Mouse (Mus musculus): ENCODE measurements around the gene Tenm4. TPM values are rescaled to one million over a fixed set of nuclear protein-coding genes. Genes with fewer than 3 reads are reported as not detected.

Tenm4 gene
- total RNA-seq (2021), result 100 to 1,000 TPM; 127 to 178 TPM

DNA sequence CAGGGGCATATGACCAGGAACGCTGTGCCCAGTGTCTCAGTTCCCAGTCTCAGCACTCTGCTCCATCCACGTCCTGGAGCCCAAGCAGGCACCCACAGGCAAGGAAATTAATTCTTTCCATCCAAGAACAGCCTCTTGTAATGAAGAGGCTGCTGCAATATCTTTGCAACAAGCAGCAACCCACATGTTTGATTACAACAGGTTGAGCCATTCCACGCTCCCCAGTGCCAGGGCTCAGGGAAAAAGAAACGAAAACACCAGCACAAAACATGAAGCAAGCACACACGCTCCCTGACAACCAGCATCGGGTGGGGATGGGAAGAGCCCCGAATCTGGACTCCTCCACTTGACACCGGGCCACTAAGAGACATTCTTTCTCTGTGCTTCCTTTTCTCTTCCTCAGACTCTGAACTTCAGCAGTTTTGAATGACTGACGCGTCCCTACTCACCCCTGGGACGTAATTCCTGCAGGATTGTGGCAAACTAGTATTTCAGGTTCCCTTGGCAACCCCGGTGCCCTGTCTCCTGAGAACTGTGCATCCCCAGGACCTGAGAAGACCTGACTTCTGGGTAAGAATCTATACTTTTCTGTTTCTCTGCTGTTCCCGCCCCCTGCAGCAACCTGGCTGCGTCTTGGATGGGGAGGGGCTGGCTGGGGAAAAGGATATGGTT lies at the start of gene Tenm4:
TSS of gene Tenm4 (plus strand) at position 323 of the 672 bp plus-strand sequence.
- DNase-seq (ENCODE audit: low spot score in 2 of 2), result no peak
- intact Hi-C loops (cut with DNase I), result no loop called here

DNA sequence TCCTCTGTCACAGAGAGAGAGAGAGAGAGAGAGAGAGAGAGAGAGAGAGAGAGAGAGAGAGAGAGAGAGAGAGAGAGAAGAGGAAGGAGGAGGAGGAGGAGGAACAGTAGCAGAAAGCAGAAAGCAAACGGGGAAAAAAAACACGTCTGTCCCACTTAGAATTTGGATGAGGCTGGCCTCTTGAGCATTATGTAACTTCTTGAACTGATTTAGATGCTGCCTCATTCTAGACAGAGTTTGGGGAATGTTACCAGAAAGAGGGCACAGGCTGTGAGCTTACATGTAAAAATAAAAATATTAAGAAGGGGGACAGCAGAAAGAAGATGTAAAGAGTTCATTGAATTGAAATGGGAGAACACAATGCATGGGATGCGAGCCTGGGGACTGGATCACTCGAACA lies 40.3 kb upstream of the Tenm4 start:
- DNase-seq (ENCODE audit: low spot score in 2 of 2), result no peak

DNA sequence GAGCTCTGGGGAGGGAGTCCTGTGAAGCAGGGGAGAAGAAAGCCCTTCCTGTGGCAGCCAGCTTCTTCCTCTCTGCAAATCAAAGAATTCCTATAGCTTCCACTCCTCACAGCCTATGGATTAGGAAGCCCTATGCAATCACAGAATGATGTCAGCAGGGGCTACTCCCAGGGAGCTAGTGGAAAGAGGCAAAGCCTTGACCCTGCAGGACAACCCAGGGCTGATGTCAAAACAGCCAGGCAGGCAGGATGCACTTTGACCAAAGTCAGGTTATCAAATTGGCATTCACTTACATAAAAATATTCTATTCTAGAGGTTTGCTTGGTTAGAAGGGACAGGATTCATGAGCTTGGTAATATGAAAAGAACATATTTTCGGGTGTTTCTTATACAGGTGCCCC lies 39.9 kb upstream of the Tenm4 start:
- no peak for DNase-seq (ENCODE audit: low spot score in 2 of 2)
- intact Hi-C loops (cut with DNase I), result no loop called here

More for the DNA sequence above, 40.3 kb upstream of the Tenm4 start:
- intact Hi-C loops (cut with DNase I), result no loop called here

DNA sequence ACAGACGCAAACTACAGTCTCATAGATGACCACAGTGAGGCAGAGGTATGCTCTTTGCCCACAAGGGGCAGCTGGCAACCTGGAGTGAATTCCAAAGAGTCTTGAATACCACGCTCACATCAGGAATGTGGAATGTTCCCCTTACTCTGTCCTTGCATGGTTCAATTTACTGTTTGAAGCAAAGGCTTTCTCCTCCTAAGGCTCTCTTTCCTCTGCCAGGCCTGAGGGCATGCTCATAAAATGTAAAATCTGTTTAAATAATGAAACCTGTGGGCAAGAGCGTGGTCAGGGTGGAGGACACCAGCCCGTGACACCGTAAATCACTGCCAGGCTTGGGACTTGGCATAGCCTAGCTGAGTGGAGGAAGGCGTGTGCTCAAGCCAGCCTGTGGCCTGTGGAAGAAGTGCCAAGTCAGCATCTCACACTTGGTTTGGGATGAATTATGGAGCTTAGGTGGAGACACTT lies 34.5 kb upstream of the Tenm4 start:
- DNase-seq (ENCODE audit: low spot score in 2 of 2), result no peak
- intact Hi-C loops (cut with DNase I), result no loop called here

DNA sequence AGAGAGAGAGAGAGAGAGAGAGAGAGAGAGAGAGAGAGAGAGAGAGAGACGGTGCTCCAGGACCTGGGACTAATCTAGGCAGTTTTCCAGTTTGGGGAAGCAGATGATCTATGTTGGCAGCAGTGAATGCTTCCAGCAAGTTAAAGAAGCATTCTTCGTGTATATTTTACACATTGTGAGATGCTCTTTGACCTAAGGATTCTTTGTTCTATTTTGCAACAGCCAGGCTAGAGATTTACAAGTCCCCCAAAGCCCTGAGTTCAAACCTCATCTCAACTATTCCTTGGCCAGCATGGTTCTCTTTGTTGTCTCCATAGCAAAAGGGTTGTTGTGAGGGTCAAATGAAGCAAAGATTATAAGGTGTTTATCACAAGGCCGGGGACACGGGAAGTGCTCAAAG lies 29.2 kb upstream of the Tenm4 start:
- no peak for DNase-seq (ENCODE audit: low spot score in 2 of 2)
- intact Hi-C loops (cut with DNase I), result no loop called here

DNA sequence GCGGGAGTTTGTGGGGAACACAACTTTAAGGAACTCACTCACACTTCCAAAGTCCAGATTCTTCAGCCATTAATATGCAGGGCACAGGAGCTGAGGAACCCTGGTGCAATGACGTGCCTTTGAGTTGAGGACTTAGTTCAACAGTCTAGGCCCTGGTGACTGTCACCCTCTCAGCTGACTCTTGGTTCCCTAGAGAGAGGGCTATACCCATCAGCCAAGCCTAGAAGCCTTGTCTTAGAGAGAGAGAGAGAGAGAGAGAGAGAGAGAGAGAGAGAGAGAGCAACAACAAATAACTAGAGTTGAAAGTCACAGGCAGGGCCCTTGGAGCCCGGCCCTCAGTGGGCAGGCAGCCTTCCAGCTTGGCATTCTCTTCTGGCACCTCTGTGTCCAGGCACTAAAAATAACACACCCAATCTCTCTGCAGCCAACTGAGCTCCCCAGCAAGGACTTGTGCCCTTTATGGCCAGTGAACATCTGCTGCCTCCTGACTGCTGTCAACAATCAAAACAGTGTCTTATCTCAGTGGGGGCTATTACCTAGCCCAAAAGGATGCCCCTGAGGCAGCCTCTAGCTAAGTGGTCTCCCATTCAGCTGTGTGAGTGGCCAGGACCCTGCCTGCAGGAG lies 28.0 kb upstream of the Tenm4 start:
- intact Hi-C loops (cut with DNase I), result no loop called here
- peak in 1 of 2 experiments; percentile 15 for DNase-seq (ENCODE audit: low spot score in 2 of 2)

DNA sequence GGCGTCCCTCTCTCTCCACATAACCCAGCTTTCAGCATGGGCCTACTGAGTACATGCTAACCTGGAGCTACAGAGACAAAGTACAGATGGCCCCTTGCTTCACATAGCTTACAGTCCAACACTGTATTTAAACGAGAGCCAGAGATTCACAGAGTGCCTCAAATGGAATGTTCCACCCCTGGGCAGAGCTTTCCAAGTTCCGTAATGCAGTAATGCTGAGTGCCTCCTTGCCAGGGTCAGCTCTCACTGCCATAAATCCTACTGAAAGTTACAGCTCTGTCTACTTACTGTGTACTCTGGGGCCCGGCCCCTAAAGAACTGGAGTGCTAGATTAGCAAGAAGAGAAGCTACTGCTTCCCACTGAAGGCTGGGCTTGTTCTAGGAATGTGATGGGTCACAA lies 23.6 kb upstream of the Tenm4 start:
- no peak for DNase-seq (ENCODE audit: low spot score in 2 of 2)
- intact Hi-C loops (cut with DNase I), result no loop called here

DNA sequence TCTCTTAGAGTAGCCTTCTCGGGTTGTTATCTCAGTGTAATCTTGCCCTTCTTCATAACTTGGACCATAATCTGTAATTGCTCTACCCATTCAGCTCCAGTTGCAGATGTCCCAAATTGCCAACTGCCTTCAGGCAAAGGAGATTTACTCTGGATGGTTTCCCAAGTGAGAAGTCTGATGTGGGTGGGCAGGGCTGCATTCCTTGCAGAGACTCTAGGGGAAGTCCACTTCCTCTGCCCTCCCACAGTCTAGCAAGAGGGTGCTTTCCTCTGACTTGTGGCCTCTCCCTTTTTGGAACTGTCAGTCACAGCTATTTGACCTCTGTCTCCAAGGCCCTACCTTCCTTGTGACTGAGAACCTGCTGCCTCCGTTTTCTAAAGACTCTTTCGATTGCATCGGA lies 22.9 kb upstream of the Tenm4 start:
- no peak for DNase-seq (ENCODE audit: low spot score in 2 of 2)
- intact Hi-C loops (cut with DNase I), result no loop called here

DNA sequence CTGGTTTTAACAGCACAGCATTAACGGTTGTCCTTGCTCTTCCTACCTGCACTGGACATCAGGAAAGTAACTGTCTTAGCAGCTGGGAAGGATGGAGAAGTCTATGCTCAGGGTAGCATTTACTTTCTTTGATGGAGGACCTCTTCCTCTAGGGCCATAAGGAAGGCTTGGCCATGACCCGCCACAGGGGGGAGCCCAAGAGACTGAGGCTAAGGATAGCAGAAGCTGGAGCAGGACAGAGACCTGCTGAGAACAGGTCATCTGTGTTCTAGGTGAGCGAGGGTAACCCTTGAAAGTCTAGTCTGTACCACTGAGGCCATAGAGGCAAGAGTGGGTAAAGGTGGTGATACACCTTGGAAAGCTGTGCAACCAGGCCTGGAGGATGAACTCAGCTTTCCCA lies 19.8 kb upstream of the Tenm4 start:
- intact Hi-C loops (cut with DNase I), result no loop called here
- DNase-seq (ENCODE audit: low spot score in 2 of 2), result peak; percentile 39 to 43

DNA sequence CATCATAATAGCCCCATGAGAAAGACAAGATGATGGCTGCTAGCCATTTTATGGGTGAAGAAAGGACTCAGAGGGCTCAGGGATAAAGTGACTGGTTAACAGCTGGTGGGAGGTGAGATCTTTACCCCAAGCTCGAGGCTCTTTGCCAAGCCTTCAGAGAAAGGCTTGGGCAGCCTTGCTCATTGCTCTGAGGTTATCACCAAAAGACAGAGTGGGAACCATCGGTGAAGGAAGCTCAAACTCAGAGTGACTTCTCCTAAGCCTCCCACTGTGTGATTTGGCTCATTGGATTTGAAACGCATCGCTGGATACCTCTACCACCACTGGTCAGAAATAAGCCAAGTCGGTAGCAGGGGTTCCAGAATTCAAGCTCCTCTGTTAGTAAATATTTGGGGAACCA lies 19.1 kb upstream of the Tenm4 start:
- intact Hi-C loops (cut with DNase I), result no loop called here
- DNase-seq (ENCODE audit: low spot score in 2 of 2), result no peak

DNA sequence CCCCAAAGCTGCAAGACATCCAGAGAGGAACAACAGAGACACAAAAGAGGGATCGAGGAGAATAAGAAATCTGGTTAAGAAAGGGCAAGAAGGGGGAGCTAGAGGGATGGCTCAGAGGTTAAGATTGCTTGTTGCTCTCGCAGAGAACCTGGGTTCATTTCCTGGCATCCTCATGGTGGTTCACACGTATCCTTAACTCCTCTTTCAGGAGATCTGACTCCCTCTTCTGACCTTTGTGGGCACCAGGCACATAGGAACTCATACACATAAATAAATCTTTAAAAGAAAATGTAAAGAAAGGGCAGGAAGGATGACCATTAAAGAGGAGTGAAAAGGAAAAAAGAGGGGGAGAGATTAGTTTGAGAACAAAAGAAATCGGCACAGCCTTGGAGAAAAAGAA lies 18.6 kb upstream of the Tenm4 start:
- DNase-seq (ENCODE audit: low spot score in 2 of 2), result no peak
- intact Hi-C loops (cut with DNase I), result no loop called here

DNA sequence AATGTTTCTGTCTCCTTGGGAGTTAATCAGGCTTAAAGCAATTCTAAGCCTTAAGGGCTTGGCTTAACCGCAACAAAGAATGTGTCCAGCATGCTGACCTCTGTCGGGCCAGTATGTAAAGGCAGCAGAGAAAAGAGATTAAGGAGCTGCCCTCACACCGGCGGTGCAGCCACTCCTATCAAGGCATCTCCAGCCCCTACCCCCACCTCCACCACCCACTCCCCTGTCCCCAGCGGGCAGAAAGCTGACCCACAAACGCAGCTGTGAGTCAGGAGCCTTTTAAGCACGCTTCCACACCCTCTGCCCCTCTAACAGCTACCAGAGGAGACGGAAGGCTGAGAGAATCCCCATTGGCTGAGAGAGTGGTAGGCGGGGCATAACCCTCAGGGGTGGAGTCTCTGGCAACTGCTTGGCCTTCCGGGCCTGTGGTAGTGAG lies 18.1 kb upstream of the Tenm4 start:
- intact Hi-C loops (cut with DNase I), result no loop called here
- DNase-seq (ENCODE audit: low spot score in 2 of 2), result no peak

DNA sequence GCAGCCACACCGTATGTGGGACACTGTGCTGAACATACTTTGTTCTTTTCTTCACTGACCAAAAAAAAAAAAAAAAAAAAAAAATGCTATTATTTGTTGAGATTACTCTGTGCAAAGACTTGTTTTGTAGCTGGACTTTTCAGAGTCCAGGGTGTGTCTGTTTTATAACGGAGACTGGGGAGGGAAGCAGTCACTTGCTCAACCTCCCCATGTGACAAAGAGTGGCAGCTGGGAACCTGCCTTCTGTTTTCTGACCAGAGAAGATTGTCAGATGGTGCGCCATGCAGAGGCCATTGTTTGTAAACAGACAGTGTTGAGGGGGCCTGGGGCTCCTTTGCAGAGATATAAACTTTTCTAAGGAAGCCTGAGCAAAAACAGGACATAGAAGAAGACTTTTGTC lies 17.0 kb upstream of the Tenm4 start:
- no peak for DNase-seq (ENCODE audit: low spot score in 2 of 2)
- intact Hi-C loops (cut with DNase I), result no loop called here

DNA sequence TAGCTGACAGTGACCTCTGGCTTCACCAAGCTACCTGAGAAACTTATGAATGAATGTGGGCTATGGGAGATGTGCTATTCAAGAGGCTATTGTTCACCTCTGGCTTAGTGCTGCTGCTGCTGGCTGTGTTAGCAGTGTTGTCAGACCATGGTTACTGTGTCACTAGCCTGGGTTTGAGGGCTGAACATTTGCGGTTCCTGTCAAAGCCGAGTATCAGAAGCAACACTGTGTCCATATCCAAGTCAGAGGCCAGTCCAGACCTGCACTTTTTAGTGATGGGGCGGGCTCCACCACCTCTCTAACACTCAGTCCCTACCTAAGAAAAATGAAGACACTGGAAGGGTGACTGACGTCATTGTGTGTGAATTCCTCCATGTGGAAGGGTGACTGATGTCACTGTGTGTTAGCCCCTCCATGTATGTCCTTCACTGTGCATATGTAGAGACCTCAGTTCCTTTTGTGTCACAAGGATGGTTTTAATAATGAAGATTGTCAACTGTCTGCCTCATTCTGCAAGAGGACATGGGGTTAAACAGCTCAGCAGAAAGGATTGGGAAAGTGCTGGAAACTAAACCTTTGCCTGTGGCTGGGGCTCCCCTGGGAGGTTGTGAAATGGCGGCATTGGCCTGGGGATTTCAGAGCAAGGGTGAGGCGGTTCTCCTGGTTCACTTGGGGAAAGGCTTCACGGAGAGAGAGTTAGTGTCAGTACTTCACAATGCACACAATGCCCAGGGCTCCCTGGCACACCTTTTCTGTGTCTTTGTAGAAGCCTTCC lies 14.4 kb upstream of the Tenm4 start:
- intact Hi-C loops (cut with DNase I), result no loop called here

DNA sequence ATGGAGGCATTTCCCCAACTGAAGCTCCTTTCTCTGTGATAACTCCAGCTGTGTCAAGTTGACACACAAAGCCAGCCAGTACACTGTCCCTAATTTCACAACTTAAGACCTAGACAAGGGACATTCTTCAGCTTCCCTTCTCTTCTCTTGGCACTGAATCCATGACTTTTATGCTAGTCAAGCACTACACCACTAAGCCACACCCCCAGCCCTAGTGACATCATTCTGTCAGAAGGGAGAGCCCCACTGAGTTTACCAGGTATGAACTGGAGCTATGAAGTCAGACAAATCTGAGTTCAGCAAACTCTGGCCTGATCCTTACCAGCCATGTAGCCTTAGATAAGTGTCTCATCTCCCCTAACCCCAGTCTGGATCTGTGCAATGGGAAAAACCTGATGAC lies 6.9 kb upstream of the Tenm4 start:
- DNase-seq (ENCODE audit: low spot score in 2 of 2), result no peak
- intact Hi-C loops (cut with DNase I), result no loop called here

More for the DNA sequence above, 14.4 kb upstream of the Tenm4 start:
- no peak for DNase-seq (ENCODE audit: low spot score in 2 of 2)

DNA sequence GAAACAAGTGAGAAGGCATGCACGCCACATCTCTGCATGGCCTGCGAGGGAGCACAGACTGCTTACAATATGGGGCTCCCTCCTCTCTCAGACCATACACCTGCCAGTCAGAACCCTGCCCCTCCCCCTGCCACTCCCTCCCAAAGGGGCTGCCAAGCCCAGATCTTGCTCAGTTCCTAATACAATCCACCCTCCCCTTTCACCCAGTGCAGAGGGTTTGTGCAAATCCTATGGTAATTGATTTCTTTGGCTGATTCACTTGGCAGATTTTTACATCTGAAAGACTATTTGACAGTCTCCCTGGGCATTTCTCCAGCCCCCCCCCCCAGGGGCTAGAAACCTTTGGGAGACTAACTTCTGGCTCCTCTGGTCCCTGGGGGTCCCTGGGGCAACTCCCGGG lies 2.1 kb upstream of the Tenm4 start:
- DNase-seq (ENCODE audit: low spot score in 2 of 2), result no peak
- intact Hi-C loops (cut with DNase I), result no loop called here

DNA sequence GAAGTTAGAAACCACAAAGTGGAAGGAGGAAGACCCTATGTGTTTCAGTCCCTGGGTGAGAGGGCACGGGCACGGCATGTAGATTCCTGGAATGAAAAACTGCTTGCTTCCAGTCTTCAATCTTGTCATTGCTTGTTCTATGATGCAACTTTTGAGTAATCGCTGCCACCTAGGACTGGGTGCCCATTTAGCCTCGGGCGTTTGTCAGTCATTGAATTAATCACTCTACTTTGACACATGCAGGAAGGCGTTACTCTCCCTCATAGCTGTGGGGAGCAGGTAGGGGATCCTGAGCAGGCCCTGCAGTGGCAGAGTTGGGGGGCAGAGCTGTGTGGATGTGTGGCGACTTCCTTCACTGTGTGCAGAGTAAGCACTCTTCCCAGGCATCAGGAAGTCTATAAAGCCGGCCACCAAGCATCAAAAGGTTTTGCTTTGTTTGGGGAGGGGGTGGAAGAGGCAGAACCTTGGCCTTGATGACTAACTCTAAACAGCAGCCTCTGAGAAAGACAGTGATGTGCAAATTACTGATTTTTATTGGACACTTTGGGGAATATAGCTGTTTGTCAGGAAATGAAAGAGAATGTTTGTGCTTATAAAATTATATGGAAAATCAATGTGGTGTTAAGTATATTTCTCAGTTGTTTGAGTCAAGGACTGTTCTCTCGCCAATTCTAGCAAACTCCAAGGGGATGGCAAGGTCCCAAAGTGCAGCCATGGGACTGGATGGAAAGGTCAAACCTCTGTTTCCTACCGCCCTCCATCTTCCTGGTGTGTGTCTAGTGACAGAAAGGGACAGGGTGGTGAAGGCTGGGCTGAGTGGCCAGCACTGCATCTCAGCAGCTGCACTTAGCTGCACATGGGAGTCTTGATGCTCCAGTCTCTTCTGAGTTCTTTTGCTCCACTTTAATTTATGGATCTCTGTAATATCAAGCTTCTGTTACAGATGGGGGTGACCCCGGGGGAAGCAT lies 834 bp downstream of the Tenm4 start:
- intact Hi-C loops (cut with DNase I), result no loop called here
- DNase-seq (ENCODE audit: low spot score in 2 of 2), result no peak

DNA sequence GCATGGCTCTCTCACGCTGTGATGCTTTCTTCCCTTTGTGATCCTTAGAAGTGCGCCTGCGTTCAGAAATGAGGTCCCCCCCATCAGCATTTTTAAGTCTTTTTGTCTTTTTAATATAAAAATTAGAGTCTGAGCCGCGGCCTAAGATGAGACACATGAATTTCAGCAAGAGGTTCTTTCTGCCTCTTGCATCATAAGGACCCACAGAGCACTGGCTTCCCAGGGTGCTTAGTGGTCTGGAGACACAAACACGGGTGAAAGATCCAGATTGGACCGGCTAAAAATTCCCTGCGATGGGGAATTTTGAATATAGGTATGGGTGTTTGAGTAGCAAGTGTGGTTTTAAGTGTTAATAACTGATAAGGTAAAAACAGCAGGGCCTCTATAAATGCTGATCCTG lies 5.7 kb downstream of the Tenm4 start:
- no peak for DNase-seq (ENCODE audit: low spot score in 2 of 2)
- intact Hi-C loops (cut with DNase I), result no loop called here

DNA sequence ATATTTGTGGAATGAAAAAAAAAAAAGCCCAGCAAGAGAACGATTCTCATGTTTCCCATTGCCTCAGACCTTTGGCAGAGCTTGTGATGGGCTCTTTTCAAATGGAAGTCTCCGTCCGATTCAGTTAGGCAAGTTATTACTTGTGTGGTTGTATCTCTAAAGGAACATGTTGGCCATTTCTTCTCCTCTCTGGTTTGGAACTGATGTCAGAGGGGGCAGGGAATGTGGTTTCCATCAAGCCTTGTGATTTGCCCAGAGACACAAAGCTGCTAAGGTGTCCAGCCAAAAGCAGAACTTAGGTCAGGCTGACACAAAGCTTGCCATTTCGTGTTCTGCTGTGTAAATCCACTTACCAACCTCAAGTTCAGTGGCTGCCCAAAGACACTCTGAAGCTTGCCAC lies 10.7 kb downstream of the Tenm4 start:
- intact Hi-C loops (cut with DNase I), result no loop called here
- no peak for DNase-seq (ENCODE audit: low spot score in 2 of 2)

DNA sequence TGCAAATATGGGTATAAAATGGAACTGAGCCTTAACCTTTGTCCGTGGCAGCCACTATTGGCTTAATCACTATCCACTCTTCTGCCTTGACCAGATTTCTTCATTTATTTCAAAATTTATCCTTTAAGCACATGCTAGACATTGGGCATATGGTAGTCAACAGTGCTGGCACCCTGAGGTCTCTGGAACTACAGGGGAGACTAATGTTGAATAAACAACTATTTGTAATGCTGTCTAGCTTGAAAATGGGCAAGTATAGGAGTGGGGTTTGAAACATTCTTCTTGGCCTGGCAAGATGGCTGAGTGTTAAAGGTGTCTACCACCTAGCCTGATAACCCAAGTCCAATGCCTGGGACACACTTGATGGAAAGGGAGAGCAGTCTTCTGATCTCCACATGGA lies 12.1 kb downstream of the Tenm4 start:
- intact Hi-C loops (cut with DNase I), result no loop called here
- DNase-seq (ENCODE audit: low spot score in 2 of 2), result no peak
